Mouse (Mus musculus) liver, adult 2 months (tissue): ENCODE measurements around the gene Ndufaf1. TPM values are rescaled to one million over a fixed set of nuclear protein-coding genes. Genes with fewer than 3 reads are reported as not detected.
"Not testable (repeated sequence)": the region's sequence is repeated elsewhere in the genome, so short reads cannot be mapped to it uniquely, and the experiment has no call there.

Experiments used
- DNase-seq: peaks from one replicate; pipeline ENCODE4 v3.0.0-alpha.2; 2011; ENCODE audit warnings: low read depth, low spot score; ENCODE audit errors: extremely low read depth
- H3K27ac ChIP-seq: fragments of 200-500 bp; replicated peaks from 2 replicates; pipeline ENCODE4 v1.5.1; 2012; ENCODE audit warnings: low read depth, mild to moderate bottlenecking, control low read depth, inconsistent platforms, low read length; ENCODE audit not compliant: insufficient read depth
- H3K27me3 ChIP-seq: fragments of 200-500 bp; 2 replicates; pipeline ENCODE4 v1.6.1; 2012; ENCODE audit warnings: mild to moderate bottlenecking, moderate library complexity, low read length, inconsistent platforms; ENCODE audit not compliant: control insufficient read depth, insufficient read depth
- H3K36me3 ChIP-seq: fragments of 200-500 bp; 2 replicates; pipeline ENCODE4 v1.6.1; 2012; ENCODE audit warnings: low read length, inconsistent platforms; ENCODE audit not compliant: control insufficient read depth, insufficient read depth
- H3K4me1 ChIP-seq: fragments of 200-500 bp; 2 replicates; pipeline ENCODE4 v1.6.1; 2011; ENCODE audit warnings: low read length; ENCODE audit not compliant: control insufficient read depth, insufficient read depth
- H3K4me3 ChIP-seq: fragments of 200-500 bp; 2 replicates; pipeline ENCODE4 v1.5.1; 2011; ENCODE audit warnings: low read depth, mild to moderate bottlenecking, control low read depth, low read length, moderate library complexity; ENCODE audit not compliant: insufficient read depth
- H3K79me2 ChIP-seq: fragments of 200-500 bp; 2 replicates; pipeline ENCODE4 v1.6.1; 2012; ENCODE audit warnings: inconsistent platforms, mild to moderate bottlenecking, low read length, moderate library complexity; ENCODE audit not compliant: control insufficient read depth, insufficient read depth
- H3K9ac ChIP-seq: fragments of 200-500 bp; 2 replicates; pipeline ENCODE4 v1.6.1; 2012; ENCODE audit warnings: low read depth, mild to moderate bottlenecking, control low read depth, inconsistent platforms, low read length
- CTCF ChIP-seq: fragments of 200-500 bp; IDR thresholded peaks from 2 replicates; pipeline ENCODE4 v1.5.1; 2011; ENCODE audit warnings: low read depth, low read length, control low read depth
- POLR2A ChIP-seq: fragments of 200-500 bp; IDR thresholded peaks from 2 replicates; pipeline ENCODE4 v1.6.1; 2011; ENCODE audit warnings: low read length, control low read depth; ENCODE audit not compliant: insufficient read depth; ENCODE audit errors: extremely low read depth
- WGBS: fragments of 180-500 bp; shearing (Covaris S2); methylation state at CpG from one replicate; pipeline ENCODE4 v1.1.7; 2018; 5-methylcytosine and 5-hydroxymethylcytosine counted together
- polyA plus RNA-seq: library from polyadenylated mRNA; depleted of rRNA; stranded (reverse); fragments of >200 nt; gene quantifications from 2 replicates; pipeline ENCODE4 v1.2.3, GENCODE M21; 2012
- total RNA-seq: library from RNA; depleted of rRNA; stranded (reverse); fragments of >200 nt; gene quantifications from 2 replicates; pipeline ENCODE4 v1.2.3, GENCODE M21; 2014

The Ndufaf1 gene
- total and polyA plus RNA-seq, 2 experiments: 7.6 to 36.2 TPM

DNA sequence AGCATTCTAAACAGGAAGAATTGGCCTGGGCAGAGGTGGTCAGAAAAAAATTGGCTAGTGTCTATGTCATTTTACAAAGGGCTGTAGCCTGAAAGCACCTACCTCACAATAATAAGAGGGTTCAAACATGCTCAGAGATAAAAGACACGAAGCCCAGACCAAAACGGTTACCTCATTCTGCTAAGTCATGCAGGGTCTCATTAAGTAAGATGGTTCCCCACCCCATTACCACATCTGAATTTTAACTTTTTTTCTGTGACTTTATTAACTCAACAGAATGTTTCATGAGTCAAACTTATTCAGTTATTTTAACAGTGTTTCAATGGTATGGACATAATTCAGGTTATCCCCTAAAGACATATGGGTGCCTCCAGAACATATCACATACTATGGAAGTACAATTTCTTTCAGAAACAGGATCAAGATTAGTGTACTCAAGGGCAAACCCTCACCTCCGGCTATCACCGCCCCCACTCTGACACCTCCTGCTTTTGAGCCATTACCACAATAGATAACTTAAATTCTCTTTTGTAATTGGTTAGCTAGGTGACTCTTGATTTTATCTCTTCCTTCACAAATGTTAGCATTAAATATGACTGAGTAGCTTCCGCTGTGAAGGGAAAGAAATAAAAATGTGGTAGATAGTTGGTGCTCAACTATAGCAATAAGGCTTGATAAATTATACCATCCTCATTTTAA, 21.3 kb downstream of the Ndufaf1 start:
- Histone ChIP-seq H3K4me3 (no peak overlapping the region), H3K9ac (no peak overlapping the region), H3K36me3 (no peaks in the 10 kb centered on the region), H3K27ac (no peak overlapping the region), H3K4me1 (no peaks in the 10 kb centered on the region), H3K27me3 (no peaks in the 10 kb centered on the region), H3K79me2 (no peaks in the 10 kb centered on the region)
- DNase-seq: no peak
- WGBS: 98% methylated on average over 5 of the region's 5 CpGs
- TF ChIP-seq POLR2A (no peak), CTCF (no peak)

DNA sequence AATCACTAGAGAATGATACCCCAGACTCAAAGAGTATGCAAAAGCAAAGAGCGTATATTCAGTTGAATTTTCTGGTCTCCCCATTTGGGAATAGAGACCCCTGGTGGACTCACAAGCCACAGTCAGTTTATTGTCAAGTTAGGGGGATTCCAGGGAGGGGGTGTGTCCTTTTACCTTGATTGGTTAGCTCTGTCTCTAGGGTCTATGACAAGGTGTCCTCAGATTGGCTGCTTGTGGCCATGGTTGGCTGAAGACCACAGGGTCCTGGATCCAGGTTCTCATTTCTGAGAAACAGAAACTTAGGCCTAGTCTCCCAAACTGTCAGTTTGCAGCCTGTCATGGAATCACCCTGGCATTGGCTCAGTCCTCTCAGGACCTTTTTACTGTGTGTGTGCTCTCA, 25.8 kb downstream of the Ndufaf1 start:
- H3K27ac ChIP-seq: no peak overlapping the region
- H3K79me2 ChIP-seq: no peaks in the 10 kb centered on the region
- H3K36me3 ChIP-seq: no peaks in the 10 kb centered on the region
- no peak overlapping the region for H3K4me3 ChIP-seq
- no peaks in the 10 kb centered on the region for H3K4me1 ChIP-seq
- TF ChIP-seq CTCF (no peak), POLR2A (no peak)
- DNase-seq: no peak
- no peak overlapping the region for H3K9ac ChIP-seq
- no peaks in the 10 kb centered on the region for H3K27me3 ChIP-seq
- 86% methylated on average over 1 of the region's 1 CpGs for WGBS

DNA sequence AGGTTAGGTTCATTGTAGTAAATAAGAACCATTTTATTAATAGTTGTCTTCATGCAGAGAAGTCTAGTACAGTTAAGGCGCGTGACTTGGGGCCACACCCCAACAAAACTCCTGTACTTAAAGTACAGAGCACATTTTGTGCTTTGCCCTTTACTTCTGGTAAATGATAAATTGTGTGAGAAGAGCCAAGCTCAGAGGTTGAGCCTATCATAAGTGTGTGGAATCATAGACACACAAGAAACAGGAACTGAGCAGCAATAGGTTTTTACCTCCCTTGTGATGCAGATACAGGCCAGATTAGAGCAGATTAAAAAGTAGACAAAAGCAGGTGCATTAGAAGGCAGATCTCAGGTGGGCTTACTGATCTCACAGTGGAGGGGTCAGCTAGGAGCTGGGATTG, 41.3 kb downstream of the Ndufaf1 start:
- Histone ChIP-seq H3K9ac (no peak overlapping the region), H3K79me2 (peaks cover 2% of the 10 kb centered on the region; the same call in 1 of the 2 replicates), H3K4me3 (no peak overlapping the region), H3K36me3 (no peaks in the 10 kb centered on the region), H3K27ac (no peak overlapping the region), H3K4me1 (peaks cover 2% of the 10 kb centered on the region; the same call in 1 of the 2 replicates), H3K27me3 (no peaks in the 10 kb centered on the region)
- TF ChIP-seq POLR2A: no peak
- TF ChIP-seq CTCF: no peak
- 99% methylated on average over 2 of the region's 2 CpGs for WGBS
- DNase-seq: no peak

- DNase-seq, H3K27ac ChIP-seq, H3K4me1 ChIP-seq, H3K27me3 ChIP-seq, H3K36me3 ChIP-seq, H3K79me2 ChIP-seq: not testable (repeated sequence)
- H3K9ac ChIP-seq: peak overlapping the region; percentile 28; the same call in 1 of the 2 replicates
- 9% methylated on average over 6 of the region's 6 CpGs for WGBS
- H3K4me3 ChIP-seq: peak overlapping the region; percentile 63
Observed at GRCm38 (mm10) chr2:119619002-119619401, 43.6 kb downstream of the Ndufaf1 start.

GRCm38 (mm10) chr2:119618199-119618982, 44.2 kb downstream of the Ndufaf1 start, which contains the start of the genes Nusap1 and Oip5:
TSS of gene Nusap1 (plus strand) at chr2:119618298.
TSS of gene Oip5 (minus strand) at chr2:119618469.
- H3K79me2 ChIP-seq: peaks cover 2% of the 10 kb centered on the region; the same call in 1 of the 2 replicates
- peaks cover 2% of the 10 kb centered on the region; the same call in 1 of the 2 replicates for H3K4me1 ChIP-seq
- H3K9ac ChIP-seq: peak within 1 kb of the TSS; percentile 55
- whole genome bisulfite sequencing: under 1% methylated on average over 55 of the region's 55 CpGs
- H3K27ac ChIP-seq: no peak within 1 kb of the TSS
- no peak for TF ChIP-seq CTCF
- no peak for TF ChIP-seq POLR2A
- DNase-seq: peak; percentile 94
- H3K4me3 ChIP-seq: peak within 1 kb of the TSS; percentile 81
- H3K36me3 ChIP-seq: no peaks in the 10 kb centered on the region
- no peaks in the 10 kb centered on the region for H3K27me3 ChIP-seq

DNA sequence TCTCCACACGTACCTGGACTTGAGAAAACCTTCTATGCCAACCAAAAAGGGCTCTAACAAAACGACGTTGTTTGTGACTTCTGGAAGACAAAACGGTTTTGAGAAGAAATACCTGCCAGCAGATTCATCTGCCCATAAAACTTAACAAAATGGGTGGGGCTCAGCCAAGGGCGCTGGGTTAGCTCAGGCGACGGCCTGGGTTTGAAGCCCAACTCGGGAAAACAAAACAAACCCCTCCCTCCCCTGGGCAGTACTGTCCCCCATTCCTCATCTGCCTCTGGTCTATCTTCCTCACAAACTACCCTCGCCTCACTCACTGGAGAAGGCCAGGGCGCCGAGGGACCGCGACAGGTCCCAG, 44.8 kb downstream of the Ndufaf1 start:
- Histone ChIP-seq H3K79me2 (peaks cover 2% of the 10 kb centered on the region; the same call in 1 of the 2 replicates), H3K4me3 (peak overlapping the region; percentile 81), H3K27me3 (no peaks in the 10 kb centered on the region), H3K4me1 (peaks cover 2% of the 10 kb centered on the region; the same call in 1 of the 2 replicates), H3K27ac (no peak overlapping the region), H3K36me3 (no peaks in the 10 kb centered on the region), H3K9ac (peak overlapping the region; percentile 55)
- under 1% methylated on average over 13 of the region's 13 CpGs for WGBS
- TF ChIP-seq POLR2A: no peak
- no peak for TF ChIP-seq CTCF
- DNase-seq: no peak
